Mouse (Mus musculus) left cerebral cortex, postnatal 4 days (tissue): Measurements from ENCODE around the gene Chrna9. TPM values are rescaled to one million over a fixed set of nuclear protein-coding genes. Genes with fewer than 3 reads are reported as not detected.

Experiments
- DNase-seq: peaks from one replicate; pipeline ENCODE4 v3.0.0-alpha.2; 2022
- intact Hi-C: fragments of 180-260 bp; cut with DNase I; formaldehyde crosslinking; loops from one replicate; pipeline ENCODE4 v1.15.1; 2025
- microRNA-seq: library from miRNA; unstranded; fragments of <30 nt; microRNA quantifications from one replicate; pipeline ENCODE4 v1.2.0, GENCODE M21; 2022
- total RNA-seq, 2 experiments: library from RNA; stranded (reverse); gene quantifications; 2 replicates each; pipeline ENCODE4 v1.2.3; 2021

Chrna9 gene
- total RNA-seq, 2 experiments from 2014 or later = not detected

- intact Hi-C loops = no loop called here
These were observed 69.6 kb downstream of the Chrna9 start, which contains the start of gene 9130230L23Rik for GRCm38 (mm10) chr5:66004134-66004925. 9130230L23Rik (minus strand) TSS chr5:66004285.

GRCm38 (mm10) chr5:66005041-66005678, 70.4 kb downstream of the Chrna9 start:
- intact Hi-C loops = no loop called here
- DNase-seq = no peak

More at GRCm38 (mm10) chr5:66004134-66004925, 69.6 kb downstream of the Chrna9 start, which contains the start of gene 9130230L23Rik:
- no peak for DNase-seq

DNA sequence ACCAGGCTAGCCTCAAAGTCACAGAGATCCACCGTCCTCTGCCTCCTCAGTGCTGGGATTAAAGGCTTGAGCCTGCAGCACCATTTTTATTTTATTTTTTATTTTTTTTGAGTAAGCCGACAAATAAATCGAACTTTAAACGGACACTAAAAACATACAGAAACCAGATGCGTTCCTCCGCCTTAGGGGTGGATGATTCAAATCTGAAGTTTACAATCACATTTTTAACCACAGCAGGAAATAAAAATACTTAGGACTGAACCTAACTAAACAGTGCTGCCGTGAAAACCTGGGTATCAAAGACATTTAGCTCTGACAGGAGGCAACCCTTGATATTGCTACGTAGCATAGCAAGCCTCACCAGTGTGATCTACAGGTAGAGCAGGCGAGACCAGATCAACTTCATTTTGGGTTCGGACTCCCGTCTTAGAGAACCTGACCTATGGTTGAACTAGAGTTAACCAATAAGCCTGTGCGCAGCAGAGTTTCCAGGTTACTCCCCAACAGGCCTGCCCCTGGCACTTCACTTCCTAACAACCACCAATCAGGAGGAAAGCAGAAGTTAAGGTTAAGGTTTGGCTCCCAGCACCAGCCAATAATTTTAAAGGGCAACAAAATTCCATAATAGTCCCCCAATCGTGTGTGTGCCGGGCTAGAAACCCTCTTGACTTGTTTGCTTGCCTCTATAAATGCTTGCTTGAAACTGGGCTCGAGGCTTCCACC, 73.7 kb downstream of the Chrna9 start:
- DNase-seq = no peak
- intact Hi-C loops = no loop called here

DNA sequence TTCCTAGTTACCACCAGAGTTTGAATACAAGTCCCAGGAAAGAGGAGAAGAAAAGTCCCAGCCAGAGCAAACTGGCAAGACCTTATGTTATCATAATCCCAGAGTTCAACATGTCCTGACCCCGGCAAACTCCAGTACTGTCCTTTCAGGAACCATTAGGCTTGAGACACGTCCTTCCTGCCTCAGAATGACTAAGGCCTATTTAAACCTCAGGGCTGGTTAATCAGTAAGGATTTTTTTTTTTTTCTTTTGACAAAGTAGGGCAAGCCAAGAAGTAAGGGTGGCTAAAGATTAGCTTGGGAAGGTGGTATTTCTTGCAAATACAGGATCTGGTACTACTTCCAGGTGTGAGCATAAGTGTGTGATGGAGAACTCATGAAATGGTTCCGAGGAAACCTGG, 79.3 kb downstream of the Chrna9 start:
- intact Hi-C loops = no loop called here
- DNase-seq = no peak

DNA sequence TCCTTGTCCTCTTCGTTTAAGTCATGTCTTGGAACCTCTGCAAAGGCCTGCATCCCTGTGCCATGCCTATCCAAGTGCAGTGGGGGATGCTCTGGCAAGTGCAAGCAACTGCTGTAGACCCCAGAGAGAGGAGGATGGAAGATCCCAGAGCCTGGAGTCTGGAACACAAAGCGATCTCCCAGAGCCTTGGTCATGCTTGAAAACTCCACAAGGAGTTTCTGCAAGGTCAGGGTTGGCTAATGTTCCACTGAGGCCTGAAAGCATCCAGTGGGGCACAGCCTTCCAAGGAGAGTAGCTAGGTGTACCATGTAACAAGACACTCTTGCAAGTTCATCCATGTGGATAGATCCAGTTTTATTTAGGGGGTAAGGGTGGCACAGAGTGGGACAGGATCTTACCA, 79.7 kb downstream of the Chrna9 start:
- intact Hi-C loops = no loop called here
- DNase-seq = no peak

- intact Hi-C loops = no loop called here
These were observed 80.8 kb downstream of the Chrna9 start for GRCm38 (mm10) chr5:66015449-66015961.

GRCm38 (mm10) chr5:66026796-66027195, 92.1 kb downstream of the Chrna9 start:
- DNase-seq = no peak
- intact Hi-C loops = no loop called here

More at GRCm38 (mm10) chr5:66015449-66015961, 80.8 kb downstream of the Chrna9 start:
- DNase-seq = no peak

Small RNA genes within 50 kb of the gene (microRNA-seq; reads per million reads assigned to microRNA genes)
- not detected for gene Gm25952

Other genes with a start within 250 kb of the Chrna9 start
- 100 to 1,000 TPM in 1 of 2 experiments, 10 to 100 TPM in 1; 89.8 to 106 TPM for gene Pds5a, start 236.6 kb upstream of the Chrna9 start, total RNA-seq
- gene N4bp2, start 171.4 kb upstream of the Chrna9 start, total RNA-seq = 10 to 100 TPM; 30.8 to 31.7 TPM
- gene Rhoh, start 73.7 kb upstream of the Chrna9 start, total RNA-seq = under 1 TPM; 0.30 to 0.42 TPM
- gene 9130230L23Rik, start 69.4 kb downstream of the Chrna9 start, total RNA-seq = not detected
- gene Rbm47, start 238.2 kb downstream of the Chrna9 start, total RNA-seq = under 1 TPM; 0.83 to 0.96 TPM